Mouse (Mus musculus) MEL (cell line): Measurements from ENCODE around the gene Kcnh1. TPM values are rescaled to one million over a fixed set of nuclear protein-coding genes. Genes with fewer than 3 reads are reported as not detected.

Experiments used
- DNase-seq: peaks from one replicate; pipeline ENCODE4 v3.0.0; 2011; ENCODE audit warnings: low read depth, low spot score
- H3K27ac ChIP-seq: 2 replicates; pipeline ENCODE4 v1.5.1; 2012; ENCODE audit warnings: low read depth, mild to moderate bottlenecking, control low read depth, low read length, moderate library complexity; ENCODE audit not compliant: control insufficient read depth
- H3K27me3 ChIP-seq, 2 experiments: fragments of 150-350 bp in 1 of 2; sonication (generic) in 1 of 2; 2 replicates each; pipeline ENCODE4 v1.6.1; 2012; ENCODE audit warnings: low read length in 2 of 2, mild to moderate bottlenecking in 2 of 2, improper control_type of control experiment in 1 of 2, moderate library complexity in 1 of 2; ENCODE audit not compliant: insufficient read depth in 2 of 2, control insufficient read depth in 1 of 2
- H3K36me3 ChIP-seq, 2 experiments: 2 replicates each; pipeline ENCODE4 v1.6.1; 2012 to 2014; ENCODE audit warnings: low read length in 2 of 2, improper control_type of control experiment in 1 of 2, inconsistent platforms in 1 of 2, mild to moderate bottlenecking in 1 of 2; ENCODE audit not compliant: insufficient read depth in 2 of 2, control insufficient read depth in 1 of 2
- H3K4me1 ChIP-seq, 2 experiments: fragments of 150-350 bp in 1 of 2; sonication (generic) in 1 of 2; 2 replicates each; pipeline ENCODE4 v1.6.1; 2012; ENCODE audit warnings: low read length in 2 of 2, improper control_type of control experiment in 1 of 2, mild to moderate bottlenecking in 1 of 2; ENCODE audit not compliant: insufficient read depth in 2 of 2, control insufficient read depth in 1 of 2
- H3K4me3 ChIP-seq, 2 experiments: fragments of 150-350 bp in 1 of 2; sonication (generic) in 1 of 2; 2 replicates each; pipeline ENCODE4 v1.5.1; 2012; ENCODE audit warnings: low read depth in 2 of 2, low read length in 2 of 2, mild to moderate bottlenecking in 2 of 2, moderate library complexity in 2 of 2, control low read depth in 1 of 2, improper control_type of control experiment in 1 of 2; ENCODE audit not compliant: control insufficient read depth in 1 of 2, insufficient read depth in 1 of 2
- H3K79me2 ChIP-seq: 2 replicates; pipeline ENCODE4 v1.6.1; 2012; ENCODE audit warnings: mild to moderate bottlenecking, low read length, moderate library complexity; ENCODE audit not compliant: control insufficient read depth, poor library complexity, insufficient read depth
- H3K9ac ChIP-seq: 2 replicates; pipeline ENCODE4 v1.6.1; 2012; ENCODE audit warnings: low read depth, mild to moderate bottlenecking, control low read depth, low read length, moderate library complexity; ENCODE audit not compliant: control insufficient read depth, poor library complexity, severe bottlenecking
- H3K9me3 ChIP-seq: fragments of 150-350 bp; sonication (generic); replicated peaks from 2 replicates; pipeline ENCODE4 v1.6.1; 2012; ENCODE audit warnings: mild to moderate bottlenecking, low read length, improper control_type of control experiment, moderate library complexity; ENCODE audit not compliant: insufficient read depth
- CHD1 ChIP-seq: IDR thresholded peaks from 2 replicates; pipeline ENCODE4 v1.6.1; 2012; ENCODE audit warnings: low read depth, mild to moderate bottlenecking, inconsistent platforms, low read length, improper control_type of control experiment
- CHD2 ChIP-seq: IDR thresholded peaks from 2 replicates; pipeline ENCODE4 v1.6.1; 2011; ENCODE audit warnings: low read length, improper control_type of control experiment
- E2F4 ChIP-seq: IDR thresholded peaks from 2 replicates; pipeline ENCODE4 v1.6.1; 2011; ENCODE audit warnings: low read depth, low read length, improper control_type of control experiment, borderline replicate concordance
- ELF1 ChIP-seq: IDR thresholded peaks from 2 replicates; pipeline ENCODE4 v1.6.1; 2014; ENCODE audit warnings: low read depth, mild to moderate bottlenecking, inconsistent platforms, low read length, improper control_type of control experiment, moderate library complexity
- EP300 ChIP-seq, 2 experiments: IDR thresholded peaks; 2 replicates each; pipeline ENCODE4 v1.6.1; 2011; ENCODE audit warnings: improper control_type of control experiment in 2 of 2, low read length in 2 of 2, low read depth in 1 of 2, mild to moderate bottlenecking in 1 of 2
- GABPA ChIP-seq: IDR thresholded peaks from 2 replicates; pipeline ENCODE4 v1.6.1; 2012; ENCODE audit warnings: low read depth, mild to moderate bottlenecking, inconsistent platforms, low read length, improper control_type of control experiment, moderate library complexity
- HCFC1 ChIP-seq: IDR thresholded peaks from 2 replicates; pipeline ENCODE4 v1.6.1; 2012; ENCODE audit warnings: low read depth, mild to moderate bottlenecking, inconsistent platforms, low read length, improper control_type of control experiment, moderate library complexity
- JUND ChIP-seq: IDR thresholded peaks from 2 replicates; pipeline ENCODE4 v1.6.1; 2011; ENCODE audit warnings: low read depth, mild to moderate bottlenecking, improper control_type of control experiment, low read length
- MAFK ChIP-seq: IDR thresholded peaks from 2 replicates; pipeline ENCODE4 v1.6.1; 2011; ENCODE audit warnings: low read depth, mild to moderate bottlenecking, low read length, improper control_type of control experiment, borderline replicate concordance
- MAX ChIP-seq: IDR thresholded peaks from 2 replicates; pipeline ENCODE4 v1.6.1; 2011; ENCODE audit warnings: low read length, improper control_type of control experiment
- MXI1 ChIP-seq: IDR thresholded peaks from 2 replicates; pipeline ENCODE4 v1.6.1; 2011; ENCODE audit warnings: mild to moderate bottlenecking, low read depth, low read length, improper control_type of control experiment
- MYB ChIP-seq: IDR thresholded peaks from 2 replicates; pipeline ENCODE4 v1.6.1; 2011; ENCODE audit warnings: mild to moderate bottlenecking, low read depth, low read length, improper control_type of control experiment
- POLR2AphosphoS5 ChIP-seq: IDR thresholded peaks from 2 replicates; pipeline ENCODE4 v1.6.1; 2012; ENCODE audit warnings: low read depth, borderline replicate concordance, mild to moderate bottlenecking, inconsistent platforms, low read length, moderate library complexity, mixed read lengths
- RAD21 ChIP-seq: IDR thresholded peaks from 2 replicates; pipeline ENCODE4 v1.6.1; 2011; ENCODE audit warnings: mild to moderate bottlenecking, low read depth, low read length, improper control_type of control experiment
- RCOR1 ChIP-seq: IDR thresholded peaks from 2 replicates; pipeline ENCODE4 v1.6.1; 2012; ENCODE audit warnings: low read depth, mild to moderate bottlenecking, inconsistent platforms, low read length, improper control_type of control experiment
- TAL1 ChIP-seq: IDR thresholded peaks from 2 replicates; pipeline ENCODE4 v1.6.1; 2012; ENCODE audit warnings: mild to moderate bottlenecking, inconsistent platforms, low read length, moderate library complexity, mixed read lengths
- USF1 ChIP-seq: IDR thresholded peaks from 2 replicates; pipeline ENCODE4 v1.6.1; 2014; ENCODE audit warnings: low read depth, mild to moderate bottlenecking, inconsistent platforms, low read length, improper control_type of control experiment, moderate library complexity
- ZC3H11A ChIP-seq: IDR thresholded peaks from 2 replicates; pipeline ENCODE4 v1.6.1; 2012; ENCODE audit warnings: low read depth, mild to moderate bottlenecking, inconsistent platforms, low read length, improper control_type of control experiment
- ZMIZ1 ChIP-seq: IDR thresholded peaks from 2 replicates; pipeline ENCODE4 v1.6.1; 2012; ENCODE audit warnings: low read depth, mild to moderate bottlenecking, inconsistent platforms, low read length, improper control_type of control experiment, moderate library complexity
- ZNF384 ChIP-seq: IDR thresholded peaks from 2 replicates; pipeline ENCODE4 v1.6.1; 2012; ENCODE audit warnings: low read depth, mild to moderate bottlenecking, inconsistent platforms, low read length, improper control_type of control experiment
- polyA plus RNA-seq, 2 experiments: library from polyadenylated mRNA; stranded (reverse) in 1 of 2; unstranded in 1 of 2; fragments of >175 nt in 1 of 2; fragments of >200 nt in 1 of 2; gene quantifications; 2 replicates each; pipeline versions ENCODE4 v1.2.1 to v1.2.4; 2012; ENCODE audit warnings: low replicate concordance in 2 of 2, low read depth in 1 of 2; ENCODE audit not compliant: insufficient read length in 2 of 2, insufficient read depth in 1 of 2, missing spikeins in 1 of 2
- total RNA-seq: library from RNA; depleted of rRNA; stranded (reverse); fragments of 300-350 nt; gene quantifications from 2 replicates; pipeline ENCODE4 v1.2.3, GENCODE M21; 2012

Gene Kcnh1
- total and polyA plus RNA-seq, 3 experiments, result not detected

- no peaks in the 10 kb centered on the region for H3K4me1 ChIP-seq
- no peak overlapping the region for H3K27ac ChIP-seq
- H3K9ac ChIP-seq, result no peak overlapping the region
- H3K27me3 ChIP-seq, result no peaks in the 10 kb centered on the region; a peak in 2 of 4 replicates
- TF ChIP-seq JUND (no peak), ELF1 (no peak), ZC3H11A (no peak), RCOR1 (no peak), CHD1 (no peak), MYB (no peak)
- no peaks in the 10 kb centered on the region for H3K9me3 ChIP-seq
- H3K4me3 ChIP-seq, result no peak overlapping the region
- H3K79me2 ChIP-seq, result no peaks in the 10 kb centered on the region
- no peak for DNase-seq
- no peaks in the 10 kb centered on the region for H3K36me3 ChIP-seq
Observed at GRCm38 (mm10) chr1:192421377-192422166, 231.0 kb downstream of the Kcnh1 start.

GRCm38 (mm10) chr1:192431423-192431822, 240.8 kb downstream of the Kcnh1 start:
- no peaks in the 10 kb centered on the region for H3K4me1 ChIP-seq
- DNase-seq, result no peak
- TF ChIP-seq HCFC1 (no peak), RCOR1 (no peak), MAX (no peak), USF1 (no peak), MAFK (no peak), GABPA (no peak), MXI1 (no peak), POLR2AphosphoS5 (no peak), EP300 (IDR thresholded peaks at IDR 0.05; ENCODE audit: low read depth in 1 of 2, low read length in 2 of 2) (no peak), E2F4 (no peak), ZMIZ1 (no peak), TAL1 (no peak), ZNF384 (no peak), CHD2 (no peak), RAD21 (no peak)
- no peak overlapping the region for H3K9ac ChIP-seq
- no peaks in the 10 kb centered on the region for H3K36me3 ChIP-seq
- no peaks in the 10 kb centered on the region for H3K79me2 ChIP-seq
- H3K4me3 ChIP-seq, result no peak overlapping the region
- H3K27ac ChIP-seq, result no peak overlapping the region
- H3K9me3 ChIP-seq, result no peaks in the 10 kb centered on the region
- no peaks in the 10 kb centered on the region; a peak in 2 of 4 replicates for H3K27me3 ChIP-seq
